Mouse (Mus musculus) kidney, embryonic 15.5 days (tissue): ENCODE measurements around the gene Marc1. TPM values are rescaled to one million over a fixed set of nuclear protein-coding genes. Genes with fewer than 3 reads are reported as not detected.

Experiments used
- ATAC-seq: fragments of 200-750 bp; cut with Nextera tagmentation; replicated peaks from 2 replicates; pipeline ENCODE4 v1.8.0; 2017; ENCODE audit warnings: moderate TSS enrichment; ENCODE audit not compliant: low FRiP score
- H3K27ac ChIP-seq: fragments of 300-500 bp; sonication (generic); 2 replicates; pipeline ENCODE4 v1.5.1; 2015; ENCODE audit warnings: mild to moderate bottlenecking, inconsistent platforms
- H3K27me3 ChIP-seq: fragments of 300-500 bp; sonication (generic); 2 replicates; pipeline ENCODE4 v1.6.1; 2015; ENCODE audit warnings: inconsistent platforms
- H3K36me3 ChIP-seq: fragments of 300-500 bp; sonication (generic); 2 replicates; pipeline ENCODE4 v1.6.1; 2015; ENCODE audit warnings: inconsistent platforms
- H3K4me1 ChIP-seq: fragments of 300-500 bp; sonication (generic); 2 replicates; pipeline ENCODE4 v1.6.1; 2015; ENCODE audit warnings: inconsistent platforms
- H3K4me2 ChIP-seq: fragments of 300-500 bp; sonication (generic); 2 replicates; pipeline ENCODE4 v1.6.1; 2015; ENCODE audit warnings: moderate library complexity, mild to moderate bottlenecking, inconsistent platforms
- H3K4me3 ChIP-seq: fragments of 300-500 bp; sonication (generic); replicated peaks from 2 replicates; pipeline ENCODE4 v1.5.1; 2015; ENCODE audit warnings: mild to moderate bottlenecking, inconsistent platforms
- H3K9ac ChIP-seq: fragments of 300-500 bp; sonication (generic); 2 replicates; pipeline ENCODE4 v1.6.1; 2015; ENCODE audit warnings: mild to moderate bottlenecking, inconsistent platforms
- H3K9me3 ChIP-seq: fragments of 300-500 bp; sonication (generic); replicated peaks from 2 replicates; pipeline ENCODE4 v1.6.1; 2016; ENCODE audit warnings: inconsistent platforms
- WGBS: fragments of 180-500 bp; shearing (Covaris S2); methylation state at CpG from one replicate; pipeline ENCODE4 v1.1.7; 2015; ENCODE audit warnings: mixed read lengths; 5-methylcytosine and 5-hydroxymethylcytosine counted together
- microRNA counts: library from miRNA; unstranded; fragments of <30 nt; microRNA quantifications from one replicate; lab custom pipeline; 2016
- microRNA-seq: library from miRNA; unstranded; fragments of <30 nt; microRNA quantifications from one replicate; pipeline ENCODE4, GENCODE M21; 2016
- polyA plus RNA-seq: library from polyadenylated mRNA; unstranded; fragments of >200 nt; fragmentation: Nextera tagmentation; extraction: Ambion mirVana; gene quantifications from 2 replicates; pipeline ENCODE4 v1.2.1, GENCODE M21; 2015

The Marc1 gene
- polyA plus RNA-seq, 1 experiment from 2014 or later, result 0.61 TPM

- H3K36me3 ChIP-seq, result no peaks in the 10 kb centered on the region
- 40% methylated on average over 14 of the region's 14 CpGs for WGBS
- H3K27ac ChIP-seq, result peak overlapping the region; percentile 69
- peaks cover 38% of the 10 kb centered on the region for H3K27me3 ChIP-seq
- H3K9ac ChIP-seq, result no peak overlapping the region
- H3K4me2 ChIP-seq, result no peak overlapping the region
- peak; percentile 68; the same call in 1 of the 2 replicates for ATAC-seq
- no peaks in the 10 kb centered on the region for H3K9me3 ChIP-seq
- peaks cover 16% of the 10 kb centered on the region for H3K4me1 ChIP-seq
- H3K4me3 ChIP-seq, result no peak overlapping the region
These were observed 62.4 kb downstream of the Marc1 start for GRCm38 (mm10) chr1:184748692-184749152.

- no peak for ATAC-seq
- Histone ChIP-seq H3K36me3 (no peaks in the 10 kb centered on the region), H3K9me3 (no peaks in the 10 kb centered on the region), H3K4me1 (peaks cover 18% of the 10 kb centered on the region), H3K9ac (no peak overlapping the region), H3K27me3 (peaks cover 79% of the 10 kb centered on the region), H3K4me2 (no peak overlapping the region), H3K27ac (no peak overlapping the region), H3K4me3 (no peak overlapping the region)
- WGBS, result 4% methylated on average over 14 of the region's 14 CpGs
These were observed 73.1 kb downstream of the Marc1 start for GRCm38 (mm10) chr1:184737876-184738479.

- Histone ChIP-seq H3K4me1 (peaks cover 24% of the 10 kb centered on the region), H3K36me3 (no peaks in the 10 kb centered on the region), H3K4me2 (no peak overlapping the region), H3K27me3 (peaks cover 85% of the 10 kb centered on the region), H3K9ac (no peak overlapping the region), H3K9me3 (no peaks in the 10 kb centered on the region), H3K27ac (no peak overlapping the region), H3K4me3 (no peak overlapping the region)
- ATAC-seq, result no peak
- 32% methylated on average over 2 of the region's 2 CpGs for WGBS
These were observed 73.9 kb downstream of the Marc1 start for GRCm38 (mm10) chr1:184737228-184737627.

MicroRNA genes within 50 kb of the gene (microRNA counts, 519-probe panel; counts per million panel counts)
- microRNA mmu-miR-1981 (lab: Ali Mortazavi, UCI), result 2,765 counts per million, percentile 68 among the panel's probes with 10 or more counts

Small RNA genes lying within 50 kb of the gene (microRNA-seq; reads per million reads assigned to microRNA genes)
- gene Mir1981, result 54.8 reads per million, percentile 49 among the genes with 10 or more reads in this experiment

Other genes with a start within 250 kb of the Marc1 start
- 16.6 and 18.5 TPM in 2 replicates for gene Hlx, start 78.7 kb downstream of the Marc1 start, polyA plus RNA-seq
- 185 and 196 TPM in 2 replicates for gene Marc2, start 35.1 kb upstream of the Marc1 start, polyA plus RNA-seq
- gene C130074G19Rik, start 71.9 kb upstream of the Marc1 start, polyA plus RNA-seq, result 2.3 and 2.7 TPM in 2 replicates
- 1.7 and 2.0 TPM in 2 replicates for gene Mark1, start 188.3 kb upstream of the Marc1 start, polyA plus RNA-seq